Mouse (Mus musculus): Measurements from ENCODE around the gene Olfr823. TPM values are rescaled to one million over a fixed set of nuclear protein-coding genes. Genes with fewer than 3 reads are reported as not detected.
"Not testable (repeated sequence)": the region's sequence is repeated elsewhere in the genome, so short reads cannot be mapped to it uniquely, and the experiment has no call there.

The Olfr823 gene
- not detected in 2 replicates for total RNA-seq (2021)
- long read RNA-seq, experiment 1 = 0 reads
- long read RNA-seq, experiment 2 = 0 reads

GRCm38 (mm10) chr10:130115283-130115682, at the start of gene Olfr823:
TSS of gene Olfr823 (minus strand) at chr10:130115383.
- DNase-seq = not testable (repeated sequence)

- no peak for DNase-seq
Observed at GRCm38 (mm10) chr10:130144121-130144520, 28.9 kb upstream of the Olfr823 start.

GRCm38 (mm10) chr10:130142481-130142880, 27.3 kb upstream of the Olfr823 start:
- peak; percentile 56 for DNase-seq

- no peak for DNase-seq
Observed at GRCm38 (mm10) chr10:130134811-130135210, 19.6 kb upstream of the Olfr823 start.

- not testable (repeated sequence) for DNase-seq
Observed at GRCm38 (mm10) chr10:130129900-130130299, 14.7 kb upstream of the Olfr823 start, which contains the start of gene Olfr824. TSS of gene Olfr824 (minus strand) at chr10:130130000.

GRCm38 (mm10) chr10:130116045-130116444, 862 bp upstream of the Olfr823 start:
- DNase-seq = not testable (repeated sequence)

GRCm38 (mm10) chr10:130096104-130096503, 19.1 kb downstream of the Olfr823 start:
- no peak for DNase-seq

GRCm38 (mm10) chr10:130092838-130093440, 22.2 kb downstream of the Olfr823 start:
- peak; percentile 54 for DNase-seq

GRCm38 (mm10) chr10:130070910-130071309, 44.3 kb downstream of the Olfr823 start, which contains the start of gene Olfr822:
TSS of gene Olfr822 (plus strand) at chr10:130071210.
- DNase-seq = no peak

Other genes with a start within 250 kb of the Olfr823 start
- gene Olfr814, start 235.5 kb downstream of the Olfr823 start, total RNA-seq (2021) = not detected in 2 replicates
- not detected in 2 replicates for gene Olfr815, start 209.5 kb downstream of the Olfr823 start, total RNA-seq (2021)
- not detected in 2 replicates for gene Olfr816, start 199.8 kb downstream of the Olfr823 start, total RNA-seq (2021)
- not detected in 2 replicates for gene Olfr818, start 166.3 kb downstream of the Olfr823 start, total RNA-seq (2021)
- gene Olfr819, start 148.1 kb downstream of the Olfr823 start, total RNA-seq (2021) = not detected in 2 replicates
- gene Olfr247, start 139.2 kb downstream of the Olfr823 start, total RNA-seq (2021) = not detected in 2 replicates
- gene Gm10310, start 130.3 kb downstream of the Olfr823 start, total RNA-seq (2021) = not detected in 2 replicates
- not detected in 2 replicates for gene Olfr820, start 102.8 kb downstream of the Olfr823 start, total RNA-seq (2021)
- gene Olfr821, start 85.0 kb downstream of the Olfr823 start, total RNA-seq (2021) = not detected in 2 replicates
- not detected in 2 replicates for gene Olfr822, start 44.2 kb downstream of the Olfr823 start, total RNA-seq (2021)
- not detected in 2 replicates for gene Olfr824, start 14.6 kb upstream of the Olfr823 start, total RNA-seq (2021)
- gene Olfr825, start 51.4 kb upstream of the Olfr823 start, total RNA-seq (2021) = not detected in 2 replicates
- gene Olfr826, start 68.8 kb upstream of the Olfr823 start, total RNA-seq (2021) = not detected in 2 replicates
- not detected in 2 replicates for gene Olfr827, start 99.0 kb upstream of the Olfr823 start, total RNA-seq (2021)
- gene Neurod4, start 164.9 kb upstream of the Olfr823 start, total RNA-seq (2021) = 0.38 and 0.59 TPM in 2 replicates
- 1.1 and 6.3 TPM in 2 replicates for gene Tespa1, start 207.5 kb upstream of the Olfr823 start, total RNA-seq (2021)

All from adrenal gland, postnatal 14 days (tissue).